Mouse (Mus musculus) retina, postnatal 1 day (tissue): ENCODE measurements around the gene Cdca4.

ENCODE experiments used
- DNase-seq: peaks from one replicate; pipeline ENCODE4 v3.0.0-alpha.2; 2012

The Cdca4 gene

DNA sequence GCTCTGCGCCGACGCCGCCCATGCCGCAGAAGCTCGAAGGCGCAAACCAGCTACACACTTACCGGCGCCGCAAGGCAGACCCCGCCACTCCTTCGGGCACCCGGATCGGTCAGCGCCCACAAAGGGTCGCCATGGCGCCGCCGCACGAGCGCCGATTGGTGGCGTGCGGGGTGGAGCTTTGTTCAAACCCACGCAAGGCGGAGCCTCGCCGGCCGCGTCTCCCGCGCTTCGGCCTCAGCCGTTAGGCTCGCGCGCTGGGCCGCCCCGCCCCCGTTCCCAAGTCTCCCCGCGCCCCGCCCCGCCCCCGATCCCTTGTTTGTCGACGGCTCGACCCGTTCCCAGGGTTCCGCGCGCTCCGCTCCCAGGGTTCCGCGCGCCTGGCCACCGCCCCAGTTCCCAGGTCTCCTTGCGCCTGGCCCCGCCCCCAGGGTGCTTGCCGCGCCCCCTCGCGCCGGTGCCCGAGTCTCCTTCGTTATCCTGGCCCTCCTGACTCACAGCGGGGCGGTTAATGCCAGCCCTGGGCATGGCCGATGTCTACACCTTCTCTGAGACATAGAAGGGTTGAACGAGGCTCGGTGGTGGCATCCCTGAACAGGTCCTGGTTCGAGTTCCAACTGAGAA lies at the start of gene Cdca4:
Gene Cdca4 (minus strand): TSS at position 180 of the 621 bp plus-strand sequence.
- DNase-seq: peak; percentile 98

DNA sequence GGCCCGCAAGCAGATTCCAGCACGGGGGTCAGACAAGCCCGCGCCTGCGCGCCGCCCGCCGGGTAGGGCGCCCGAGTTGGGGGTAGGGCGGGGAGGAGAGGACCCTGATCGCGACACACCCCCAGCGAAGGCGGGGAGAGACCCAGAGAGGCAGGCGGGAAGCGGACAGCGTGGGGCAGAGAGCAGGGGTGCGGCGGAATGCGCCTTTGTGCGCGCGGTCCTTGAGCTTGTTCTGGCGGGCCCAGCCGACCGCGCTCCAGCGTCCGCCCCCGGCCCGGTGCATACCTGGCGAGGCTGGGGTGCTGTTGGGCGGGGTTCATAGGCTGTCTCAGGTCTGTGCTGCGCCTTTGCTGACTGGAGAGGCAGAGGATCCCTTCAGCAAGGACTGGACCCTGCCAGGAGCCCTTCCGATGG lies 48.4 kb upstream of the Cdca4 start:
- DNase-seq: peak; percentile 44

DNA sequence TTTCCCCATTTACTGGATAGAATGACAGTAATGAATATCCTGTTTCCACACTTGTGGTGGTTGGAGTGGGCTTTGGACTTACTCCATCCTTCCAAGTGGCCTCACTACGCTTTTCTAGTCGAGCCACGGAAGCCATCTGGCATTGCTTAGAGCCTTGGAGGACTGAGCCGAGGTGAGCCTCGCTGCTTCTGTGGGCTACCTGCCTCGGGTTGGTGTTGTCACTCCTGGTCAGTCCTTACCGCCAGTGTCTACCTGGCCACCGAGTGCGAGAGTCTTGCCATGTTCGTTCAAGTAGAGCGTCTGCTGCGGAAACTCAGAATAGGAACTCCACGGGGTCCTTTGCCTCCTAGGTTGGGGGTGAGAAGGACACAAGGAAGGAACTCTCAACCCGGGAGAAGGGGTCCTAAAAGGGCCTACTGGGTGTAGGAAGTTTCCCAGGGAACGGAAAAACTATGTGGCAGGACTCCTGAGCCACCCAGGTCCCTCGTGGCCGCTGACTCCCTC lies 47.9 kb upstream of the Cdca4 start:
- no peak for DNase-seq

DNA sequence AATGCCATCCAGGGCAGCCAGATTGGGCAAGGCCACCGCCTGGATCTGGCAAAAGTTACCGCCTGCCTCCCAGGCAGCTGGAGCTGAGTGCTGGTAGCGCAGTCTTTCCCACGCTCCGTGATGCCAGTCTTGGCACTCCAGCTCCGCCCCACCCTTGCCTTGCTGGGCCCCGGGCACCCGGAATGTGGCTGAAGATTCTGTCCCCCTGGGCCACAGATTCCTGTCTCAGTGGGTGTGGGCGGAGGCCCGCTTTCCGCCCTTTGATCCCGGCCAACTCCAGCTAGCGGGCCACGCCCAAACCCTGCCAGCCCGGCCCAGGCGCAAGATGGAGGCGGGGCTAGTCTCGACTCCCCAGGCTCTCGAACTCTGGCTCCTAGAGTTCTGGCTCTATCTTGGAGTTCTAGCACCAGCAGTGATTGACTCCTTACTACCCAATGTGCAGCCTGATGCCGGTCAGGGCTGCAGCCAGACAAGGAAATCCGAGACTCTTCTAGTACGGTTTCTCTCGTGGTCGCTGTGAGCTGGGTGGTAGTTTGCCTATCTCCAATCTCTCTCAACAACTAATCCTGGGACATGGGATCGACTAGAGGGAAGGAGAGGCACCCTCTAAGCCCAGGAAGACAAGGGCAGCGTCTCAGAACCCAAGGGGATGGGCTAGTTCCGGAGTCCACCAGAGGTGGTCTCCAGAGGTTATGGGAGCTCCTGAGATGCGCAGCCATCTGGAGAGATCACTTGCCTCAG lies 47.3 kb upstream of the Cdca4 start:
- peak; percentile 50 for DNase-seq

DNA sequence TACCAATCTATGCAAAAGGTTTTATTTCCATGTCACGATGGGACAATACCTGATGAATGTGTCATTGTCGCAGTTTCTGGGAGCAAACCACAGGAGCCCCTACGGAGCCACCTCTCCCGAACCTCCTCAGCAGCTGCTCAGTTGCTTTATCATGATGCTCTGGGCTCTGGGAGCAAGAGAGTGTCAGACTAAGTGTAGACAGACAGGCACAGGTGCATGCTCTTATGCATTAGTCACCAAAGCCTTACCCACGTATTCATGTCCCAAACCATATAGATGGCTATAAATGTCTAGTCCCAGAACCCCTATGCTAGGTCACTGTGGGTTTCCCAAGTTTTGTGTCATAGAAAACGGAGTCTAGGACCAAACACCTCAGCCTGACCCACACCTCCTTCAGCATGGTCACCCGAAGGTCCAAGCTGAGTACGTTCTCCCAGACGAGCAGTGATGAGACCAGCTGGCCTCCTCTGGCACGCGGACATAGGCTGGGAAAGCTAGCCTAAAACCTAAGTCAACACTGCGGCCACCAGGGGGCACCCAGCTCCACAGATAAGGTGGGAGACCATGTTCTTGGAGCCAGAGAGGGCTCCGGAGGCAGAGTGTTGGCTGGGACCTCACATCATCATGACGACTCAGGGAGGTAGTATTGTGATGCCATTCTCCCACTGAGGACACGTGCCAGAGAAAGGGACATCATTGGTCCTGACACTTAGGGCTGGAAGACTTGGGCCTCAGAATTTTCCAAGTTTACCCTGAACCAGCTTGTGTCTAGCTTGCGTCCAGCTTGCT lies 46.2 kb upstream of the Cdca4 start:
- DNase-seq: peak; percentile 91

DNA sequence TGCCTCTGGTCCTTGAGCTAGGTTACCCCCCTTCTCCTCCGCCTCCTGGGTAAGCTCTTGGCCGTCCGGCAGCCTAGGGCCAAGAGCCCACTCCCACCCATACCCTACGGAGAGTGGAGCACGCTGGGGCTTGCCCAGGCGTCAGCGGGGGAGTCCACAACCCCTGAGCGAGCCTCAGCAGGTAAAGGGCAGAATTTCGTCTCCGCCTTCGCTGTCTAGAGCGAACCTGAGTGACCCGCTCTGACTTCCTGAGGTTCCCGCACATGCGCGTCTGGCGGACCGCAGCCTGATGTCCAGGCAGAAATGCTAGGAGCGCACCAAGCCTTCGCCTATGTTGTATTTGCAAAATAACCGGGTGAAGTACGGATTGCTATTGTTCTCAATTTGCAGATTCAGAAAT lies 45.0 kb upstream of the Cdca4 start:
- no peak for DNase-seq

DNA sequence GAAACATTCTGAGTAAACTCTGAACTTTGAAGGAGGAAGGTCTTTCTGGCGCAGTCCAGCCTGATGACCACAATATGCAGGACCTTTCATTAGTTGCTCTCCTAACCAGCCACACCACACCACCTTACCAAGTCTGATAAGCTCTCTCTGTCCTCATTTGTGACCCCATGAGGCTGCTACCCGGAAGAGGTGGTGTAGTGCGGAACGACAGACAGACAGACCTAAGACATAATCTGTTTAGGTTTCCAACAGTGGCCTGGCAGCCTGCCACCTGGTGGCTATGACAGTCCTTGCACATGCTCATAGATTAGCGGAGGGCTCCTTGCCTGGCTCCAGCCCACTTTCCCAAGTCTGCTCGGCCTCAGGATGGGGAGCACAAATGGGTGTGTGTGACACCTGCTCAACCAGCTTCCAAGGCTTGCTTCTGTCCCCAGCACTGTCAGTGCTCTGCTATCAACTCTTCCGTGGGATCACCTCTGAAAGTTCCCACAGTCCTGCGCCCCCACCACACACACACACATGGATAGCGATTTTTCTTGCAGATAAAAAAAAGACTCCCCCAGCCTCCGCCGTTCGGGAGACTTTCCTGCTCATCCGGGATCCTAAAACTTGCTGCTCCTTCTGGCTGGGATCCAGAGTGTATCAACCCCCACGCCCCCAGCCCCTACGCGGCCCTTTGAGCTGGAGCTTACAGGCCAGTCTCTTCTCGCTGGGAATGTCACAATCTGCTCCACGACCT lies 44.4 kb upstream of the Cdca4 start:
- DNase-seq: peak; percentile 85

DNA sequence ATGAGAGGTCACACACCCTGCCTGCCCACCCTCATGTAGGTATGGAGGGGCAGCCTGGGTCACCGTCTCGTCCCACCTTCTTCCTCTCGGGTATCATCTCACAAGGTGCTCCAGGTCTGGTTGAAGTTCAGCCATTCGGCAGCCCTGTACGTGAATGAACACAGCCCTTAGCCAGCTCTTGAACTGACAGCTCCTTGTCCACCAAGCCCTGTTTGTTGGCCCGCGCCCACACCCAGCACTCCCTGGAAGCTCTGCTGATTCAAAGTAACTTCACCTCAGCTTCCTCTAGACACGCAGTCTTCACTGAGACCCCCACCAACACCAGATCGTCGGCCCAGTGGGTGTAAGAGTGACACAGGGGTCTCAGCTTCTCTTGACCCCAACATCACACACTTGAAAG lies 43.8 kb upstream of the Cdca4 start:
- DNase-seq: no peak

DNA sequence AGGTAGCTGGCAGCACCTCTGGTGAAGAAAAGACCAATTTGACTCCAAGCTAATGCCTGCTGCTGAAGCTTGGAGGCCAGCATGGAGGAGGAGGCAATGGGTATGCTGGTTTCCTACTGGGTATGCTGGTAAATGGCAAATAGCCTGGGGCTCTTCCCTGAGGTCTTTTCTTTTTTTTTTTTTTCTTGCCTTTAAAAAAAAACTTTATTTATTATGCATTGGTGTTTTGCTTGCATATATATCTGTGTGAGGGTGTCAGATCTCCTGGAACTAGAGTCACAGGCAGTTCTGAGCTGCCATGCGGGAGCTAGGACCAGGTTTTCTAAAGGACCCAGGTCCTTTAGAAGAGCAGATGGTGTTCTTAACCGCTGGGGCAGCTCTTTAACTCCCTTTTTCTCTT lies 42.0 kb upstream of the Cdca4 start:
- DNase-seq: no peak

DNA sequence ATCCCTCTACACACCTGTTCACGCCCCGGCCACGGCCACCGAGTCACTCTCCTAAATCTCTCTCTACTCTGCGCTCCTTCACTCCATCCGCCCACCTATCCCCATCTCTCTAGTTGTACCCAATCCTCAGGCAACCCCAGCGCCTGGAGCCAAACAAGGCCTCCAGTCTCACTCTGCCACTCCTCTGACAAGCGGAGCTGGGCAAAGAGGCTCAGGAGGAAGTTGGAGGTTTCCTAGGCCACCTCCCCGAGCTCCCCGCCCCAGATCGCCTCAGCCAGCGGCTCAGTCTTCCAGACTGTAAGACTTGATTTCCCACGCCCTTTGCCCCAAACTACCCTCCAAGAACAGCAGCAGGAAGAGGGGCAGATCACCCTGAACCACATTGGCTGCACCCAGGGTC lies 41.6 kb upstream of the Cdca4 start:
- no peak for DNase-seq

DNA sequence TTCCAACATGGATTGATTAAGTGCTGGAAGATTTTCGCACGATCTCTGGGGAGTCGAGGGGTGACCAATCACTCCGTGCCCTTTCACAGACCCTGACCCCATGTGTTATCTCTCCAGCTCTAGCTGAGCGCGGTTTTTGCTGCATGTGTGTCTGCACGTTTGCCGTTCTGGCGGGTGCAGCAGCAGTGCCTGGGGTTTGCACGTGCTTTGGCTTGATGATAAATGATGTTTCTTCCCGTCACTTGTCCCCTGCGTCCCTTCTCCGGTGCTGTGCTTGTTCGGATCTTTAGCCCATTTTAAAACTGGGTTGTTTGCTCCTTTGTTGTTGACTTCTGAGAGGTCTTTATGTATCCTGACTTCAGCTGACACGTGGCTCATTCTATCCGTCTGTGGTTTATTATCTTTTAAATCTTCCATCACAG lies 40.6 kb upstream of the Cdca4 start:
- no peak for DNase-seq

DNA sequence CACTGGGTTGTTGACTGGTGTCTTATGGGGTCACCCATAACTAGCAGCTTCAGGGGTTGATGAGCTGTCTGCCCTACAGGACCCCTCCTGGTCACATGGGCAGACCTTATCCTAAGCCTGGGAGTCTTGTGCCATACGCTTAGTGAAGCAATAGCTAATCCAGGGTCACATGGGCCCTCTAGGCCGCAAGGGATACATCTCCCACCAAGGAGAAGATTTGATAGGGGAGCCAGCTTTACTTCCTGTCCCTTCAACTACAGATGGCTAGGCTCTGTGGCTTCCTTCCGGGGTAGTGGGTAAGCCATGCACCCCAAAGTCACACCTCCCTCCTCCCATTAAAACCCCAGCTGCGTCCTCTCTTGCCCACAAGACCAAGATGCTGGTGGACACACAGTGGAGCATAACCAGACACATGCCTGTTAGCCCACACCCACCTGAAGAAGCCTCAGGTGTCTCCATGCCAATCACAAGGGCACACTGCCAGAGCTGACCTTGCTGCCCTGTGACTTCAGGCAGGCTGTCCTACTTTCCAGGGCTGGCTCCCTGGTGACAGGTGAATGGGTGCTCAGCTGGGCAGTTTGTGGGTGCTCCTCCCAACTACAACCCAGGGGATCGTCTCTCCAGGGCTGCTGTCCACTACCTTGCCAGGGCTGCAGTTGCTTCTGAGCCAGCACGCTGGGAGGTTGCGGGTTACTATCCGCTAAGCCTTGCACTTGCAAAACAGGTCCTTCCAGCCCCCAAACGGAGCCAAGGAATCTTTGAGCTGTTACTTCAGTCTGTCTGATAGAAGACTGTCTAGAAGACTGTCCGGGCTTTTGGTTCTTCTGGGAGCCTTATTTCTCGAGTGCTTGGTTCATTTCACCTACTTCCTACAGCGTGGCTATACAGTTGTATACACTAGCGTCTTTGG lies 39.2 kb upstream of the Cdca4 start, which contains the start of gene Gpr132:
Gene Gpr132 (minus strand): TSS at position 51 of the 910 bp plus-strand sequence.
- peak; percentile 47 for DNase-seq

DNA sequence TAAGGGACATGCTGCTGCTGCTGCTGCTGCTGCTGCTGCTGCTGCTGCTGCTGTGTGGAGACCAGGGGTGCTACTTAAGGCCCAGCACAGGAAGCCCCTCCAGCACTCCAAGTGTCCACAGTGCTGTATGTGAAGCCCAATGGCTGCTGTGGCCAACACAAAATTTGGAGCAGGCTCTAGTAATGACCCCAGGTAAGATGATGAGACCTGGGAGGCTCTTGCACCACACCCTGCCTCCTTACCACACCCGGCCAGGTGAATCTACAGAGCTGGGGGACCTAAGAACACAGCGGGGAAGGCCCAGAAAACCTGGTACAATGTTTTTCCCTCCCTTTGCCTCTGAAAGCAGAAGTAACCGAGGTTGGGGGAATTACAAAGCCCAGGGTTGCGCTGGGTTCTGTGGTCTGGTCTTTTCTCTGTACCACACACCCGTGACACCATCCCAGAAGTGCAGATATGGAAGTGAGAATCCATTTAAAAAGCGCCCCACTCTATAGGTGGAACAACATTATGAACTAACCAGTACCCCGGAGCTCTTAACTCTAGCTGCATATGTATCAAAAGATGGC lies 38.0 kb upstream of the Cdca4 start:
- no peak for DNase-seq

DNA sequence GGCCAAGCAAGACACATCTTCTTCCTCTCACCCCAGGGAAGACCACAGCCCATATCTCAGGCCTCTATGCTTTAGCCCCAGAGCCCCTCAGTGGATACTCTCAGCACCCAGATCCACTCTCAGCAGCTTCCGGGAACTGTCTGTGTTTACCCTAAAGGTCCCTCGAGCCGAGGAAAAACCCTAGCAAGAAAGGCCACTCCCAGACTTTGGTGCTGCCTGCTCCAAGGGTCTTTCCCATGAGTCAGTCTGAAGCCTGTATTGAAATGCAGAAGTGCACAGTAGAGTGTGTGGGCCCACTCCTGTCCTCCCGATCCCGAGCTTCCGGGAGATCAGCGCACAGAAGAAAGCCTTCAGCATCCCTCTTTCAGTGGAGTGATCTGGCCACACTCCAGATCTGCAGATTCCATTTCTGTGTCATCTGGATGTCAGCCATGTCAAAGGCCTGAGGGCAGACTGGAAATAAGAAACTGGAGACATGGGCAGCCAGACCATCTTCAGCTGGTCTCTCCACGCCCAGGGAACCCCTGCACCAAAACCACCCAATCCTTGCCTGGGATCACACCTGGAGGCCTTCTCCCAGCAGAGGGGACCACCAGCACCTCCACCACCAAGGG lies 37.4 kb upstream of the Cdca4 start:
- no peak for DNase-seq

DNA sequence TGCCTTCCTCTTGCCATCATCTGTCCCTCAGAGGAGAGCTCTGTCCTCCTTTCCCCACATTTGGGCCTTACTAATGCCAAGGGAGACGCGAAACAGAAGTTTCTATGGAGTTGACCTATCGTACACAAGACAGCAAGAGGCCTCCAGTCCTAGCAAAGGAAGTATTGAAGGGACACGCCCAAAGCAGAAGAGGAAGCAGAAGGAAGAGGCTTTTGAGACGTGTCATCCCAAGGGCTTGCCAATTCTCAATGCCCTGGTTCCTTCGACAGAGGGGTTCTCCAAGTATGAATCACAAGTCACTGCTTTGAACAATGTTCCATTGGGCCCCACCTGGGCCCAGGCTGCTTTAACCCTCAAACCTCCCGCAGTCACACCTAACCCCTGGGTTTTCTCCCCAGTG lies 35.6 kb upstream of the Cdca4 start:
- no peak for DNase-seq

DNA sequence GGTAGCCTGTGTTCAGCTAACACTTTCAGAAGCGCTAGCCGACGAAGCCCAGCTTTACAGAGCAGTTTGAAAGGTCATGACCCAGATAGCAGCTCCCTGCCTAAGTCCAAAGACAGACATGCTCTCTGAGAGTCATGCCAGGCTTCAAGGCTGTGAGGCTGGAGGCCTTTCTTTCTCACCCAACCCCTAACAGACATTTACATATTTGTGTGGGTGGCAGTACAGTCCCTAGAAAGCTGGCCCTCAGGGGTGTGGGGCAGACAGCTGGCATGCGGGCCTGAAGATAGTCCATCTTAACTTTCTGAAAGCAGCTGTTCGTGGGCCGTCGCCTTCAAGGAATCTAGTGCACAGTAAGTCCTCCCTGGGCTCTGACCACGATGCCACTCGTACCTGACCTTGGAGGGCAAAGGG lies 32.7 kb upstream of the Cdca4 start:
- DNase-seq: peak; percentile 31

DNA sequence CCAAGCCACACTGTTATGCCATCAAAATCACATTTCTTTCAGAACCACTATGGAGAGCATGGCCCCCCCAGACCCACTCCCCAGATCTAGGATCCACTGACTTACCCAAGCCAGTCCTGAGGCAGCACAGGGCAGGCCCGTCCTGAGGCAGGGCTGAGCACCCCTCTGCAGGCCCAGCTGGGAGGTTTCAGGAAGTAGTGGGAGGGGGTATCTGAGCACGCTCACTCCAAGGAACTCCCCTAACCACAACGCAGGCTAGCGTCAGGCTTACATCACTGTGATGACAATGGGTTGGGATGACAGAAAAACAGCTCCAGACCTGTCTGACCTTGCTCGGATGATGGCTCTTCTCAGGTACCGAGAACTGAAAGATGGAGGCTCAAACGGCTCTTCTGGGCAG lies 31.5 kb upstream of the Cdca4 start:
- DNase-seq: no peak

DNA sequence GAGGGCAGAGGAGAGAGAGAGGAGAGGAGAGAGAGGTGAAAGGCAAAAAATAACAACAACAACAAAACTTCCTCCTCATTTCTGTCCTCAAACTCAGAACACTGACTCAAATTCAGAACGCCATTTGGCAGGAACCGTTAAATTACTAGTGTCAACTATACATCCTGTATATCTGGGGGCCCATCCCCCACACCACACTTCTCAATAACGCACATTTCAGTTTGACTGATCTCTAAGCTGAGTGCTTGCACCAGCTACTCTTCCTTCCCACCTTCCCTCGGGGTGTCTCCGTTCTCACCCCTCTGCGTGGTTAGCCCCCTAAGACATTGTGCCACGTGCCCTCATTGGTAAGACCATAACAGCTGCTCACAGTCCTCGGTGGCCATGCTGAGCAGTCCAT lies 30.7 kb upstream of the Cdca4 start:
- peak; percentile 35 for DNase-seq

DNA sequence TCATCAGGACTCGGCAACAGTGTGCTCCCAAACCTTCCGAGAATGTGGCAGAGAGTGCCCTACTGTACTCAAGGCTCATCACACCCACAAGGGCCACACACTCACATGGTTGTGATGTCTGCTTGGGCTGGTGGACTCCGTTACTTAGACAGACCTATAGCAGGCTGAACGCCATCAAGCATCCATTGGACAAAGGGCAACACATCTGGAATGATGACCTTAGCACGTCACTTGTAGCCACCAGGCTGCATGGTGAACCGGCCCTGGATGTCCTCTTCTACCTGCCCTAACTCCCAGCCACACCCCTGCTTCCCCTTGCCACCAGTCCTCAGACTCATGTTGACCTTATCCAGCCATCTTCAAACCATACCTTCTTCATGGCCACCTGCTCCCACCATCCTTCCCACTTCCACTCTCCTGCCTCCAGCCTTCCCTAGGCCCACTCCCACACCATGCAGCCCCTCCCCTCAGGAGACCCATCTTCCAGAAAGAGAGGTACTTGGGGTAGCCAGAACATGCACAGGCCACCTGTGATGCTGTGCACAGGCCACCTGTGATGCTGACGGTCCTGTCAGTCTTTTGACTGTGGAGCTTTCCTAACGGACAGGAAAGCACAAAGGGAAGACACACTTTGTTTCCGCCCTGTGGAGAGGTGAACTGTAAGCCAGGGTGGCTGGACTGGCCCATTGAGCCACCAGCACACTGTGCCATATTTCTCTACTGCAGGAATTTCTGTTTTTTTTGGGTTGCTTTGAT lies 29.5 kb upstream of the Cdca4 start:
- DNase-seq: no peak
